Mouse (Mus musculus): ENCODE measurements around the gene Tsga10. TPM values are rescaled to one million over a fixed set of nuclear protein-coding genes. Genes with fewer than 3 reads are reported as not detected.
A peak's percentile ranks its signal among the peaks of the same experiment; 100 is the strongest.
"Not testable (repeated sequence)": the region's sequence is repeated elsewhere in the genome, so short reads cannot be mapped to it uniquely, and the experiment has no call there.

The Tsga10 gene
- polyA plus RNA-seq, 1 experiment from 2014 or later, result 5.9 TPM

DNA sequence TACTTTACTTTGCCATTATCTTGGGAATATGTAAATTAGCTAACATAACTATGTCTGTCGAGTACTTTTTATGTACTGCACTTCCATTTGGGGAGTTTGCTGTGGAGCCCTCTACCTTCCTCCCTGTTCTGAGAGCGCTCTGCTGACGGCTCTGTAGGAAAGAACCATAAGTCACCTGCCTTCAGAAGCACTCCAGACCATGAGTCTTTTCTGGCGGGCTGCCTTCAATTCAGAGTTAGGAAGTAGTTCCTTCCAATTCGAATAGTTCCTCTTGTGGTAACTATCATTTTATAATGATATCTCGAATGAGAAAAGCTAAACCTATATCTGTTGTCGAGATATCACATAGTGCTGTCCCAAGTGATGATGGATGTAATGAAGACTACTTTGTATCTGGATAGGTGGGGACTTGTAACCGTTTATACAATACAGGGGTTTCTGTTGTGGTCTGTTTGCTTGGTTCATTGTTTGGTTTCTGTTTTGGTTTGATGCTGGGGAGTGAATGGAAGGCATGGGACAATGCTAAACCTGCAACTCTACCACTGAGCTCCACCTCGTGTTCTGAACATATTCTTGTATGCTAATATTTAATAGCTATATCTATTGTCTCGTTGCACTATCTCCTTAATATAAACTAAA is 1.6 kb upstream of the Tsga10 start:
- Histone ChIP-seq H3K27ac (ENCODE audit: low read length) (no peak overlapping the region), H3K4me1 (ENCODE audit: control insufficient read depth, insufficient read depth, low read length) (no peaks in the 10 kb centered on the region; the same call in 1 of the 2 replicates), H3K4me3 (replicated peaks; ENCODE audit: low read length) (no peak overlapping the region), H3K9me3 (replicated peaks; ENCODE audit: control insufficient read depth, low read length) (no peaks in the 10 kb centered on the region), H3K27me3 (ENCODE audit: control insufficient read depth, insufficient read depth, low read length) (no peaks in the 10 kb centered on the region), H3K9ac (ENCODE audit: low read length) (no peak overlapping the region), H3K36me3 (ENCODE audit: control insufficient read depth, insufficient read depth, low read length) (no peaks in the 10 kb centered on the region), H3K4me2 (ENCODE audit: low read depth, low read length) (no peak overlapping the region)
- WGBS, result 61% methylated on average over 10 of the region's 10 CpGs
- no peak for ATAC-seq (ENCODE audit: insufficient read depth, low FRiP score)

DNA sequence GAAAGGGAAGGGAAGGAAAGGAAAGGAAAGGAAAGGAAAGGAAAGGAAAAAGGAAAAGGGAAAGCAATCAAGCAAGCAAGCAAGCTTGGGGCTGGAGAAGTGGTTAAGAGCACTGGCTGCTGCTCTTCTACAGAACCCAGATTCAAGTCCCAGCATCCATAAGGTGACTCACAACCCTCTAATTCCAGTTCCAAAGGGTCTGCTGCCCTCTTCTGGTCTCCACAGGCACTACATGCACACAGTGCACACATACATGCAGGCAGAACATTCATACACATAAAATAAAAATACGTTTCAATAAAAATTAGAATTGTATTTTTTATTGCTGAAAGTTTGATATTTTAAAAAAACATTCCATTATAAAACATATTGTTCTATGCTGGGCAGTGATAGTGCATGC is 827 bp upstream of the Tsga10 start:
- Histone ChIP-seq H3K4me1 (ENCODE audit: control insufficient read depth, insufficient read depth, low read length) (no peaks in the 10 kb centered on the region; the same call in 1 of the 2 replicates), H3K27me3 (ENCODE audit: control insufficient read depth, insufficient read depth, low read length) (no peaks in the 10 kb centered on the region), H3K9me3 (replicated peaks; ENCODE audit: control insufficient read depth, low read length) (no peaks in the 10 kb centered on the region), H3K36me3 (ENCODE audit: control insufficient read depth, insufficient read depth, low read length) (no peaks in the 10 kb centered on the region), H3K4me3 (replicated peaks; ENCODE audit: low read length) (no peak overlapping the region), H3K4me2 (ENCODE audit: low read depth, low read length) (no peak overlapping the region), H3K9ac (ENCODE audit: low read length) (no peak overlapping the region), H3K27ac (ENCODE audit: low read length) (no peak overlapping the region)
- WGBS, result 86% methylated on average over 1 of the region's 1 CpGs
- ATAC-seq (ENCODE audit: insufficient read depth, low FRiP score), result no peak

DNA sequence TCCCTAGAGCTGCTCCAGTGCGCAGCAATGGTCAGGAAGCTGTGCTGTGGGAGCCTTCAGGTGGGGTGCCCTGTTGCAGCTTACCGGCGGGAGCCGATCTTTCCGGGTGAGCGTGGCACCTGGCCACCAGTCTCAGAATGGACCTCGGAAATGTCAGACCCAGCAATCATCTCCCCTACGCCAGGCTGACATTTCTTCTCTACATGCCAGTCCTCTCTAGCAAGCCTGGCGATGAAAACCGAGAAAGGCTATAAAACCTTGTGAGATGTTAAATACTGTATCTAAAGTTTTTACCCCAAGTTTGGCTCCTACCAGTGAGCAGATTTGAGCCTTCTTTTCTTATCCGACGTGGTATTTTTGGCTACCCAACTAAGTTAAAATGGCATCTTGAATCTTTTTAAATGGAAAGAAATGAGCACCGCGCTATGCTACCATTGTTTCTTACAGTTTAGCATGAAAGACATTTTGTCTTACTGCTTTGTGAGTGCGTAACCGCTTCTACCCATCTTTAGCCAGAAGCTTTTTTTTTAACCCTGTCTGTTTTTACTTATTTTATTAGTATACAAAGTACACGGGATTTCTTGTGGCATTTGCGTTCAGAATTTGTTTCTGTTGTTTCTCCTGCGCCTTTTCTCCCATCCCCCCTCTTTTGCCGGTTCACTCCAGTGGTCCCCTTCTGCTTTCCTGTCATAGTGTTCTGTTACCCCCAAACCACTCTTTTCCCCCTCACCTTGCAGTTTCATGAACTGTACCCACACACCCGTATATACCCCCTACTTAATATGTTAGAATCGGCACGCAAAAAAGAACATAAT is 621 bp downstream of the Tsga10 start:
- H3K4me3 ChIP-seq (replicated peaks; ENCODE audit: low read length), result peak overlapping the region; percentile 78
- H3K4me1 ChIP-seq (ENCODE audit: control insufficient read depth, insufficient read depth, low read length), result no peaks in the 10 kb centered on the region
- peak overlapping the region; percentile 80 for H3K4me2 ChIP-seq (ENCODE audit: low read depth, low read length)
- H3K36me3 ChIP-seq (ENCODE audit: control insufficient read depth, insufficient read depth, low read length), result no peaks in the 10 kb centered on the region
- no peak for ATAC-seq (ENCODE audit: insufficient read depth, low FRiP score)
- WGBS, result 9% methylated on average over 23 of the region's 23 CpGs
- H3K9ac ChIP-seq (ENCODE audit: low read length), result peak overlapping the region; percentile 77
- no peaks in the 10 kb centered on the region for H3K27me3 ChIP-seq (ENCODE audit: control insufficient read depth, insufficient read depth, low read length)
- peak overlapping the region; percentile 95 for H3K27ac ChIP-seq (ENCODE audit: low read length)
- H3K9me3 ChIP-seq (replicated peaks; ENCODE audit: control insufficient read depth, low read length), result no peaks in the 10 kb centered on the region

GRCm38 (mm10) chr1:37864511-37865400 is 1.5 kb downstream of the Tsga10 start:
- Histone ChIP-seq H3K27me3 (ENCODE audit: control insufficient read depth, insufficient read depth, low read length) (no peaks in the 10 kb centered on the region), H3K4me2 (ENCODE audit: low read depth, low read length) (peak overlapping the region; percentile 85), H3K4me3 (replicated peaks; ENCODE audit: low read length) (peak overlapping the region; percentile 78), H3K27ac (ENCODE audit: low read length) (peak overlapping the region; percentile 95), H3K9me3 (replicated peaks; ENCODE audit: control insufficient read depth, low read length) (no peaks in the 10 kb centered on the region), H3K36me3 (ENCODE audit: control insufficient read depth, insufficient read depth, low read length) (no peaks in the 10 kb centered on the region), H3K4me1 (ENCODE audit: control insufficient read depth, insufficient read depth, low read length) (no peaks in the 10 kb centered on the region), H3K9ac (ENCODE audit: low read length) (peak overlapping the region; percentile 85)
- ATAC-seq (ENCODE audit: insufficient read depth, low FRiP score), result peak; percentile 99
- under 1% methylated on average over 90 of the region's 90 CpGs for WGBS

- Histone ChIP-seq H3K9me3 (replicated peaks; ENCODE audit: control insufficient read depth, low read length) (no peaks in the 10 kb centered on the region), H3K9ac (ENCODE audit: low read length) (no peak overlapping the region), H3K4me2 (ENCODE audit: low read depth, low read length) (no peak overlapping the region), H3K27ac (ENCODE audit: low read length) (no peak overlapping the region), H3K27me3 (ENCODE audit: control insufficient read depth, insufficient read depth, low read length) (no peaks in the 10 kb centered on the region), H3K4me1 (ENCODE audit: control insufficient read depth, insufficient read depth, low read length) (no peaks in the 10 kb centered on the region), H3K36me3 (ENCODE audit: control insufficient read depth, insufficient read depth, low read length) (no peaks in the 10 kb centered on the region), H3K4me3 (replicated peaks; ENCODE audit: low read length) (no peak overlapping the region)
- 50% methylated on average over 2 of the region's 2 CpGs for WGBS
- ATAC-seq (ENCODE audit: insufficient read depth, low FRiP score), result no peak
These were observed 15.5 kb downstream of the Tsga10 start for GRCm38 (mm10) chr1:37850696-37851095.

- WGBS, result 75% methylated on average over 8 of the region's 8 CpGs
- ATAC-seq (ENCODE audit: insufficient read depth, low FRiP score), result no peak
- H3K36me3 ChIP-seq (ENCODE audit: control insufficient read depth, insufficient read depth, low read length), result no peaks in the 10 kb centered on the region
These were observed 19.4 kb downstream of the Tsga10 start for GRCm38 (mm10) chr1:37846878-37847277.

GRCm38 (mm10) chr1:37831681-37832080 is 34.5 kb downstream of the Tsga10 start:
- no peak overlapping the region for H3K4me3 ChIP-seq (replicated peaks; ENCODE audit: low read length)
- ATAC-seq (ENCODE audit: insufficient read depth, low FRiP score), result no peak
- no peaks in the 10 kb centered on the region for H3K9me3 ChIP-seq (replicated peaks; ENCODE audit: control insufficient read depth, low read length)
- H3K36me3 ChIP-seq (ENCODE audit: control insufficient read depth, insufficient read depth, low read length), result no peaks in the 10 kb centered on the region
- H3K27me3 ChIP-seq (ENCODE audit: control insufficient read depth, insufficient read depth, low read length), result no peaks in the 10 kb centered on the region
- no peak overlapping the region for H3K27ac ChIP-seq (ENCODE audit: low read length)
- no peak overlapping the region for H3K9ac ChIP-seq (ENCODE audit: low read length)
- H3K4me1 ChIP-seq (ENCODE audit: control insufficient read depth, insufficient read depth, low read length), result no peaks in the 10 kb centered on the region
- H3K4me2 ChIP-seq (ENCODE audit: low read depth, low read length), result no peak overlapping the region
- WGBS, result 61% methylated on average over 2 of the region's 2 CpGs

More at GRCm38 (mm10) chr1:37846878-37847277, 19.4 kb downstream of the Tsga10 start:
- H3K27me3 ChIP-seq (ENCODE audit: control insufficient read depth, insufficient read depth, low read length), result no peaks in the 10 kb centered on the region
- no peak overlapping the region for H3K9ac ChIP-seq (ENCODE audit: low read length)
- H3K4me3 ChIP-seq (replicated peaks; ENCODE audit: low read length), result no peak overlapping the region
- no peaks in the 10 kb centered on the region for H3K9me3 ChIP-seq (replicated peaks; ENCODE audit: control insufficient read depth, low read length)
- H3K4me1 ChIP-seq (ENCODE audit: control insufficient read depth, insufficient read depth, low read length), result no peaks in the 10 kb centered on the region
- no peak overlapping the region for H3K4me2 ChIP-seq (ENCODE audit: low read depth, low read length)
- no peak overlapping the region for H3K27ac ChIP-seq (ENCODE audit: low read length)

DNA sequence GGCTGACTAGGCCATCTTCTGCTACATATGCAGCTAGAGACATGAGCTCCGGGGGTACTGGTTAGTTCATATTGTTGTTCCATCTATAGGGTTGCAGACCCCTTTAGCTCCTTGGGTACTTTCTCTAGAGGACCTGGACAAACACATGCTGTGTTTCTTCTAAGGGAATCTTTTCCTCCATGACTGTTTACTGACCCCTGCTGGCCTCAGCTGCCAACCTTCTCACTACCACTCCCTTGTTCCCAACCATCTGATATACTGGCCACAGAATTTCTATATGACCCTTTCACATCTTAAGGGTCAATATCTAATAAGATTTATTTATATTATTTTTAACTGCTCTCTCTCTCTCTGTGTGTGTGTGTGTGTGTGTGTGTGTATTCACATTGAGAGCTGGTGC is 63.9 kb downstream of the Tsga10 start:
- 68% methylated on average over 1 of the region's 1 CpGs for WGBS
- not testable (repeated sequence) for H3K4me3 ChIP-seq (replicated peaks; ENCODE audit: low read length); ATAC-seq (ENCODE audit: insufficient read depth, low FRiP score)

More for the DNA sequence above, 63.9 kb downstream of the Tsga10 start:
- H3K4me1 ChIP-seq (ENCODE audit: control insufficient read depth, insufficient read depth, low read length); H3K27me3 ChIP-seq (ENCODE audit: control insufficient read depth, insufficient read depth, low read length); H3K4me2 ChIP-seq (ENCODE audit: low read depth, low read length); H3K27ac ChIP-seq (ENCODE audit: low read length); H3K9me3 ChIP-seq (replicated peaks; ENCODE audit: control insufficient read depth, low read length); H3K36me3 ChIP-seq (ENCODE audit: control insufficient read depth, insufficient read depth, low read length); H3K9ac ChIP-seq (ENCODE audit: low read length): not testable (repeated sequence)
